11 mouse cellular contexts compared by ENCODE assay signal in the genomic region with DNA sequence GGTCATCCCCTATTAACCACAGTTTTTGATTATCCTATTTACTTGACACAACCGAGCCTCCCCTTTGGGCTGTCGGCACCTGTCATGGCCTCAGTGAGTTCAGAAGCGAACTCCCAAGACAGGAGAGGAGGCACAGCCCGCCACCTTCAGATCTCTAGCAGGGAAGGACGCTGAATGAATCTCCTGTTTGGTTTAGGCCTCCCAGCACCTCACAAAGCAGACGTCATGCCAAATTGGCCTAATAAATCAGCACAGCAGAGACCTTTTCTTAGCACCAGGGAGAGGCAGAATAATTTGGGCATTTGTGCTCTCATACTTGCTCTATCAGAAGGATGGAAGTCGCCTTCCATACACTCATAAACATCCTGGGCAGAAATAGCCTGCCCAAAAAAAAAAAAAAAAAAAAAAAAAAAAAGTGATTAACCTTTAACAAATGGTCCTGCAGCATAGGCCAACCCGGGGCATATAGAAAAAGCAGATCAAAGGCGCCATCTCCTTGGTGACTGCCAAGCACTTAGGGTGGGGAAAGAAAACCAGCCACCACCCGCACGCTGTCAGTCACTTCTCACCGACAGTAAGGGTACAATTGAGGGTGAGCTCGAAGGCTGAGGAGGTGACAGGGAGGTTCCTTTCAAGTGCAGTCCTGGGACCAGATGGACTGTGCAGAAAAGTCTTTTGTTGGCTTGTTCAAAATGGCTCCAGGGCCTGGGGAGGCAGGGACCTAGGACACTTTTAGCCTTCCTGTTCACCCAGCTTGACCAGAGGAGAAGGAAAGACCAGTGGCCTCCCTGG. TPM values are rescaled to one million over a fixed set of nuclear protein-coding genes. Genes with fewer than 3 reads are reported as not detected.
A peak's percentile ranks its signal among the peaks of the same experiment; 100 is the strongest.
DNase-seq lines count a peak whose midpoint lies in the region; ATAC-seq lines count a peak whose summit lies in the region.
"Had no signal": no experiment of that assay in that cellular context is flagged by ENCODE, and none has a peak within 500 bp of the region (broad histone marks: within the 10 kb centered on the region; RNA-seq: fewer than 3 reads in every experiment).

No protein-coding gene starts in this region.

- no peaks in the 10 kb centered on the region for H3K27me3 ChIP-seq in lung, embryonic 16.5 days (ENCODE audit: control insufficient read depth, insufficient read depth, low read depth, low read length)
- no peaks in the 10 kb centered on the region for H3K27me3 ChIP-seq in stomach, embryonic 16.5 days (ENCODE audit: control insufficient read depth, insufficient read depth, low read length)
- H3K27me3 ChIP-seq: heart, embryonic 12.5 days had no signal

- no peaks in the 10 kb centered on the region for H3K9me3 ChIP-seq in lung, embryonic 16.5 days (ENCODE audit: control insufficient read depth, low read length)
- no peaks in the 10 kb centered on the region for H3K9me3 ChIP-seq in stomach, embryonic 16.5 days (replicated peaks; ENCODE audit: control insufficient read depth, low read length)
- H3K9me3 ChIP-seq: heart, embryonic 12.5 days had no signal

- peaks cover 14% of the 10 kb centered on the region for H3K36me3 ChIP-seq in lung, embryonic 16.5 days (ENCODE audit: control insufficient read depth, insufficient read depth, low read length)
- peaks cover 11% of the 10 kb centered on the region; the same call in 1 of the 2 replicates for H3K36me3 ChIP-seq in stomach, embryonic 16.5 days (ENCODE audit: control insufficient read depth, insufficient read depth, low read length)

- DNase-seq in cerebellum, postnatal 25 days: peak; percentile 29 to 30
- no peak for DNase-seq in cerebellum, adult 9-11 months
- no peak for DNase-seq in lung, adult 18-20 months
- peak; percentile 58 for DNase-seq in mesoderm, embryonic 11.5 days (ENCODE audit: low read depth, low spot score)
- DNase-seq: kidney, postnatal 10 days; lung, postnatal 10 days had no signal

- ATAC-seq in lung, embryonic 16.5 days (ENCODE audit: low read depth): no peak
- no peak for ATAC-seq in stomach, embryonic 16.5 days (ENCODE audit: insufficient read depth, low FRiP score)
- no peak for ATAC-seq in CD4-positive, CD25-positive, alpha-beta regulatory T cell, adult 4 months
- no peak for ATAC-seq in inflammation-experienced regulatory T-cells, adult 6 months

- H3K9ac ChIP-seq in lung, embryonic 16.5 days (ENCODE audit: low read length): no peak overlapping the region
- H3K9ac ChIP-seq in stomach, embryonic 16.5 days (ENCODE audit: low read length): peak overlapping the region; percentile 19; the same call in 1 of the 2 replicates
- H3K9ac ChIP-seq: heart, embryonic 12.5 days had no signal

- H3K4me2 ChIP-seq in lung, embryonic 16.5 days (ENCODE audit: low read depth, low read length): 0 out of 2 replicates have a peak overlapping the region, but pooled peaks have one; percentile 10
- H3K4me2 ChIP-seq in stomach, embryonic 16.5 days (ENCODE audit: low read depth, low read length): 0 out of 2 replicates have a peak overlapping the region, but pooled peaks have one; percentile 33
- H3K4me2 ChIP-seq: heart, embryonic 12.5 days had no signal

- H3K4me3 ChIP-seq in lung, embryonic 16.5 days (ENCODE audit: low read length): no peak overlapping the region
- H3K4me3 ChIP-seq in stomach, embryonic 16.5 days (replicated peaks; ENCODE audit: low read length): no peak overlapping the region
- H3K4me3 ChIP-seq: heart, embryonic 12.5 days had no signal

- WGBS in lung, embryonic 16.5 days: 19% methylated on average over 13 of the region's 13 CpGs
- WGBS in stomach, embryonic 16.5 days: 25% methylated on average over 13 of the region's 13 CpGs

- H3K4me1 ChIP-seq in lung, embryonic 16.5 days (replicated peaks; ENCODE audit: control insufficient read depth, insufficient read depth, low read length): peaks cover 27% of the 10 kb centered on the region
- peaks cover 28% of the 10 kb centered on the region for H3K4me1 ChIP-seq in stomach, embryonic 16.5 days (ENCODE audit: control insufficient read depth, insufficient read depth, low read length)

- H3K27ac ChIP-seq in lung, embryonic 16.5 days (ENCODE audit: low read length): peak overlapping the region; percentile 79
- peak overlapping the region; percentile 76 for H3K27ac ChIP-seq in stomach, embryonic 16.5 days (ENCODE audit: low read length)

RNA-seq across cellular contexts. Expression of gene Ankrd40, which starts 14.5 kb away (rescaled TPM):
- polyA plus RNA-seq in lung, embryonic 16.5 days (2015; fragmentation: Nextera tagmentation; extraction: Ambion mirVana): 11.5 and 12.2 TPM in 2 replicates
- 11.0 and 11.1 TPM in 2 replicates for polyA plus RNA-seq in stomach, embryonic 16.5 days (2015; fragmentation: Nextera tagmentation; extraction: Ambion mirVana)
- polyA plus RNA-seq in CD4-positive, CD25-positive, alpha-beta regulatory T cell, adult 4 months (2017; shearing (Covaris generic)): 10 to 100 TPM; 14.1 to 14.8 TPM
- 10 to 100 TPM; 10.9 to 18.7 (median 17.1) TPM for polyA plus RNA-seq in inflammation-experienced regulatory T-cells, adult 6 months (2017; shearing (Covaris generic))

RNA-seq across cellular contexts. Expression of gene Luc7l3, which starts 20.5 kb away (rescaled TPM):
- 99.0 and 105 TPM in 2 replicates for polyA plus RNA-seq in lung, embryonic 16.5 days (2015; fragmentation: Nextera tagmentation; extraction: Ambion mirVana)
- polyA plus RNA-seq in stomach, embryonic 16.5 days (2015; fragmentation: Nextera tagmentation; extraction: Ambion mirVana): 96.7 and 112 TPM in 2 replicates
- 100 to 1,000 TPM; 153 to 164 TPM for polyA plus RNA-seq in CD4-positive, CD25-positive, alpha-beta regulatory T cell, adult 4 months (2017; shearing (Covaris generic))
- polyA plus RNA-seq in inflammation-experienced regulatory T-cells, adult 6 months (2017; shearing (Covaris generic)): 100 to 1,000 TPM; 117 to 168 (median 166) TPM

RNA-seq across cellular contexts. Expression of gene Abcc3, which starts 50.5 kb away (rescaled TPM):
- 4.0 and 5.0 TPM in 2 replicates for polyA plus RNA-seq in lung, embryonic 16.5 days (2015; fragmentation: Nextera tagmentation; extraction: Ambion mirVana)
- 11.4 and 16.4 TPM in 2 replicates for polyA plus RNA-seq in stomach, embryonic 16.5 days (2015; fragmentation: Nextera tagmentation; extraction: Ambion mirVana)
- polyA plus RNA-seq in CD4-positive, CD25-positive, alpha-beta regulatory T cell, adult 4 months (2017; shearing (Covaris generic)): 1 to 10 TPM in 1 of 2 experiments, under 1 TPM in 1; 0.67 to 2.8 TPM
- polyA plus RNA-seq in inflammation-experienced regulatory T-cells, adult 6 months (2017; shearing (Covaris generic)): 1 to 10 TPM in 2 of 3 experiments, under 1 TPM in 1; 0.70 to 4.0 (median 1.9) TPM

Comparison
In these comparisons a context has a peak if more than half of its experiments do, and no peak if none do; other contexts are left out.
1. DNase-seq: peak in cerebellum, postnatal 25 days (2 of 2) and mesoderm, embryonic 11.5 days (single experiment); none in cerebellum, adult 9-11 months (single experiment) and lung, adult 18-20 months (0 of 2).